Mouse (Mus musculus) NIH3T3 (cell line): ENCODE measurements around the gene Mark1.
A peak's percentile ranks its signal among the peaks of the same experiment; 100 is the strongest.

Source experiments
- DNase-seq: peaks from one replicate; pipeline ENCODE4 v3.0.0-alpha.2; 2012; ENCODE audit warnings: low read depth

Gene Mark1

GRCm38 (mm10) chr1:184851741-184852618, 147.4 kb downstream of the Mark1 start:
- peak; percentile 91 for DNase-seq

GRCm38 (mm10) chr1:184851166-184851565, 148.2 kb downstream of the Mark1 start:
- DNase-seq: no peak

- no peak for DNase-seq
Observed at GRCm38 (mm10) chr1:184846973-184847372, 152.4 kb downstream of the Mark1 start.
